Mouse (Mus musculus) heart, embryonic 14.5 days (tissue): Measurements from ENCODE around the gene Srrm2. TPM values are rescaled to one million over a fixed set of nuclear protein-coding genes. Genes with fewer than 3 reads are reported as not detected.

ENCODE experiments used
- ATAC-seq: fragments of 200-750 bp; cut with Nextera tagmentation; 2 replicates; pipeline ENCODE4 v1.8.0; 2017; ENCODE audit warnings: low read depth, moderate TSS enrichment; ENCODE audit not compliant: insufficient number of reproducible peaks, insufficient read depth, low FRiP score
- H3K27ac ChIP-seq, 2 experiments: fragments of 200-500 bp in 1 of 2; fragments of 300-500 bp in 1 of 2; sonication (generic) in 1 of 2; replicated peaks in 1 of 2; 2 replicates each; pipeline ENCODE4 v1.5.1; 2012 to 2014; ENCODE audit warnings: low read depth in 2 of 2, low read length in 2 of 2, control low read depth in 1 of 2, mild to moderate bottlenecking in 1 of 2, mixed read lengths in 1 of 2; ENCODE audit not compliant: control insufficient read depth in 1 of 2, insufficient read depth in 1 of 2
- H3K27me3 ChIP-seq: fragments of 300-500 bp; sonication (generic); 2 replicates; pipeline ENCODE4 v1.6.1; 2014; ENCODE audit warnings: mild to moderate bottlenecking, low read length, control low read depth; ENCODE audit not compliant: control insufficient read depth, insufficient read depth
- H3K36me3 ChIP-seq: fragments of 300-500 bp; sonication (generic); 2 replicates; pipeline ENCODE4 v1.6.1; 2014; ENCODE audit warnings: mild to moderate bottlenecking, control low read depth, low read length, mixed read lengths; ENCODE audit not compliant: control insufficient read depth, insufficient read depth
- H3K4me1 ChIP-seq, 2 experiments: fragments of 200-500 bp in 1 of 2; fragments of 300-500 bp in 1 of 2; sonication (generic) in 1 of 2; 2 replicates each; pipeline ENCODE4 v1.6.1; 2012 to 2014; ENCODE audit warnings: low read length in 2 of 2, control low read depth in 1 of 2, mixed read lengths in 1 of 2; ENCODE audit not compliant: control insufficient read depth in 2 of 2, insufficient read depth in 2 of 2
- H3K4me2 ChIP-seq: fragments of 300-500 bp; sonication (generic); 2 replicates; pipeline ENCODE4 v1.6.1; 2014; ENCODE audit warnings: mild to moderate bottlenecking, low read length
- H3K4me3 ChIP-seq, 2 experiments: fragments of 200-500 bp in 1 of 2; fragments of 300-500 bp in 1 of 2; sonication (generic) in 1 of 2; 2 replicates each; pipeline ENCODE4 v1.5.1; 2012 to 2014; ENCODE audit warnings: low read length in 2 of 2, mild to moderate bottlenecking in 2 of 2, control low read depth in 1 of 2, low read depth in 1 of 2, moderate library complexity in 1 of 2; ENCODE audit not compliant: control insufficient read depth in 1 of 2, insufficient read depth in 1 of 2
- H3K9ac ChIP-seq: fragments of 300-500 bp; sonication (generic); 2 replicates; pipeline ENCODE4 v1.6.1; 2014; ENCODE audit warnings: mild to moderate bottlenecking, low read length
- H3K9me3 ChIP-seq: fragments of 300-500 bp; sonication (generic); 2 replicates; pipeline ENCODE4 v1.6.1; 2016; ENCODE audit warnings: low read length, control low read depth; ENCODE audit not compliant: control insufficient read depth
- WGBS: fragments of 180-500 bp; shearing (Covaris S2); extraction: QIAGEN DNeasy Blood & Tissue Kit; methylation state at CpG from one replicate; pipeline ENCODE4 v1.1.7; 2014; 5-methylcytosine and 5-hydroxymethylcytosine counted together
- polyA plus RNA-seq: library from polyadenylated mRNA; unstranded; fragments of >200 nt; fragmentation: Nextera tagmentation; extraction: Ambion mirVana; gene quantifications from 2 replicates; pipeline ENCODE4 v1.2.1, GENCODE M21; 2014

Gene Srrm2
- polyA plus RNA-seq, 1 experiment from 2014 or later = 318 TPM

DNA sequence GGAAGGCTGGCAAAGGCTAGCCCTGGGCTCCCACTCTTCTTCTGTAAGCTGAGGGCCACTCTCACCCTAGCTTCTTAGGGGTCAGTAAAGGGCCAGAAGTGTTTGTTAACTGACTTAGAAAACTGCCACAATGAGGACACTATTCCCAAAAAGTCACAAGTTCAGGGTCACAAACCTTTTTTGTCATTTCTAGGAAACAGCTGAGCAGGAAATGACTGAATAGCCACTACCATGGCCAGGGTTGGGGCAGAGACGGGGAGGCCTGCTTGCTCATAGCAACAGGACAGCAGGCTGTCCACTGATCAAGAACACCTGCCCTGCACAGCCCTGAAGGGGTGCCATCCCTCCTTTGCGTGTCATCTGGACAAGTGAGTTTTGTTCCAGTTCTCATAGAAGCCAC lies 13.2 kb upstream of the Srrm2 start:
- no peak overlapping the region for H3K4me3 ChIP-seq
- no peaks in the 10 kb centered on the region for H3K27me3 ChIP-seq
- ATAC-seq = no peak
- no peak overlapping the region for H3K4me2 ChIP-seq
- no peak overlapping the region for H3K27ac ChIP-seq
- H3K4me1 ChIP-seq = no peaks in the 10 kb centered on the region
- H3K9me3 ChIP-seq = no peaks in the 10 kb centered on the region
- 62% methylated on average over 2 of the region's 2 CpGs for WGBS
- no peak overlapping the region for H3K9ac ChIP-seq
- no peaks in the 10 kb centered on the region for H3K36me3 ChIP-seq

DNA sequence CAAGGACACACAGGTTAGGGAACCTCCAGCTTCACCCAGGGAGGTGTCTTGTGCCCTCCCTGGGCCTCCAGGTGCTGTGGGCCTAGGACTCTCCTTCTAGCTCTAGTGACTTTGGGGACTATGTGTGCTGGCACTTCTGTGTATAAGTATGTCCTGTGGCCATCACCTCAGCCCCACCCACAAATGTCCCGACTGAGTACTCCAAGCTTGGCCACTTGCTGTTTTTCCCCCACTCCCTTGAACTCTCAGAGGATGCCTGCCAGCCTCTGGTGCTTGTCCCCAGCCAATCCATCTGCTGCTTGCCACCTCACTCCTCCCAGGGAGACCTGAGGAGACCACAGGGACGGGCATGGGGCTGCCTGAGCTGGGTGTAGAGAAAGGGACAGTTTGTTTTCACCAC lies 11.9 kb upstream of the Srrm2 start:
- H3K4me1 ChIP-seq = no peaks in the 10 kb centered on the region
- ATAC-seq = no peak
- no peak overlapping the region for H3K4me3 ChIP-seq
- no peaks in the 10 kb centered on the region for H3K36me3 ChIP-seq
- no peak overlapping the region for H3K27ac ChIP-seq
- no peak overlapping the region for H3K4me2 ChIP-seq
- H3K9me3 ChIP-seq = no peaks in the 10 kb centered on the region
- WGBS = 30% methylated on average over 2 of the region's 2 CpGs
- H3K9ac ChIP-seq = no peak overlapping the region
- no peaks in the 10 kb centered on the region for H3K27me3 ChIP-seq

DNA sequence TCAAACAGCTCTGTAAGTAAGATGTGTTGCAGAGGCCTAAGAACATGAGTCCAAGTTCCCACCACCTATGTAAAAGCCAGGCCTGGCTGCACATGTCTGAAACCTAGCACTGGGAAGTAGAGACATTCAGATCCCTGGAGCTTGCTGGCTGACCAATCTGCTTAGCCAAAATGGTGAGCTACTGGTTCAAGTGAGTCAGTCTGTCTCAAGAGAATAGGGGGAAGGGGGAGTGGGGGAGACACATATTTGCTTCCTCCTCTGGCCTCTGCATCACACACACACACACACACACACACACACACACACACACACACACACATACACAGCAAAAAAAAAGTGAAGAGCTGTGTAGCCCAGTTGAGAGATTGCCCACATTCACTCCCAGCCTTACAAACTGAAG lies 7.0 kb upstream of the Srrm2 start:
- Histone ChIP-seq H3K4me2 (no peak overlapping the region), H3K9ac (no peak overlapping the region), H3K4me3 (no peak overlapping the region), H3K9me3 (no peaks in the 10 kb centered on the region), H3K36me3 (no peaks in the 10 kb centered on the region), H3K27me3 (no peaks in the 10 kb centered on the region), H3K4me1 (peaks cover 3 to 4% of the 10 kb centered on the region in 2 experiments; a peak in 1 of 4 replicates), H3K27ac (no peak overlapping the region)
- no peak for ATAC-seq

DNA sequence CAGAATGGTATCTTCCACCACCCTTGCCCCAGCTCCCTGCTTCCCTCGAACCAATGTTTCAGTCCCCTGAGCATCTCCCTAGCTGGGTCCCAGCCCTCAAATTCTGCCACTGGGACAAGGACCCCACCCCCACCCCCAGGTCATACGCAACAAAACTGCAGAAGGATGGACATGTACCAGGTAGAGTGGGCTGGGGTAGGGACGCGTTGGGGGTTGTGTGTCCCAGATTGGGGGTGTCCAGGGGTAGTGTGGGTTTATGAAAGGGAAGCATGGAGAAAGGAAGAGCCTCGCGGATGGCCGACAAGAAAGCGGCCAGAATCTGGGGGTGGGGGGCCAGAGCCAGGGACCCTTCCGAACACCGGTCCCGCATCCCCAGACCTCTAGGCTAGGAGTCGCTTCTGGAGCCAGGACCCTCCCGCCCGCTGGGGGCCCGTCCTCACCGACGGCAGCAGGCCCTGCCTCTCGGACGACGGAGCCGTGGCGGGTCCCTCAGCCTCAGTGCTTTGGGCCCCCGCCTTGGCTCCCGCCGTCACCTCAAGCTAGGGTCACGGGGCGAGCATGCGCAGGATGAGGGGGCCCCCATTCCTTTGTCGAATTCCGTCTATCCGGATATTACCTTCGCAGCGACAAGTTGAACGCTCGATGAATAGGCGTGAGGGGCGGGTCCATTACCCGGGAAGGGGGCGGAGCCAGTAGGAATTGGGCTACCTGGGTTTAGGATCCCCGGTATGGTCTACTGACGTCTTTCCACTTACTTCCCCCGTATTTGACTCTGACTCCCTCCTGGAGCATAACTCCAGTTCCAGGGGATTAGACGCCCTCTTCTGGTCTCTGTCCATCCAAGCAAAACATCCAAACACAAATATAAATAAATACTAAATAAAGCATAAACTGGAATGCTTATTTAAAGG lies 4.5 kb upstream of the Srrm2 start, which contains the start of gene Flywch2:
TSS of gene Flywch2 (minus strand) at position 521 of the 911 bp plus-strand sequence.
- peak within 1 kb of the TSS; percentile 70 for H3K9ac ChIP-seq
- H3K27ac ChIP-seq = no peak within 1 kb of the TSS
- WGBS = 3% methylated on average over 43 of the region's 43 CpGs

DNA sequence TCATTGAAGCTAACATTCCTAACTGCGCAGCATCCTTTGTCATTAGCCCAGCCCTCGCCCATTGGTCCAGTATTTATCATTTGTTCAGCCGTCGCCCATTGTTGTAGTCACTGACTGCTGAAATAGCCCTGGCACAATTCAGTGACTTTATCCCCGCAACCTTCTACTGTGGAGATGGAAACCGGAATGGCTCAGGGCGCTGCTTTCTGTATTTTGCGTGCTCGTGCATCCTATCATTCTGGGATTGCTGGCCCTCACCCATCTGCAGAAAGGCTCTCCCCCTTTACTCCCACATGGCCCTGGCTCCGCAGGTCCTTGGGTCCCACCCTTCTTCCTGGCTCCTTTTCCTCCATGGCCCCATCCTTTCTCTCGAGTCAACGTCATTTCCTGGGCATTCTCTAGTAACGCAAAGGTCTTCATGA lies 3.8 kb upstream of the Srrm2 start:
- peaks cover 13 to 16% of the 10 kb centered on the region in 2 experiments for H3K4me1 ChIP-seq
- peak overlapping the region; percentile 93 for H3K4me2 ChIP-seq
- 17% methylated on average over 13 of the region's 13 CpGs for WGBS
- H3K9me3 ChIP-seq = no peaks in the 10 kb centered on the region
- H3K9ac ChIP-seq = no peak overlapping the region
- H3K27me3 ChIP-seq = no peaks in the 10 kb centered on the region
- peak overlapping the region; percentile 48 to 54; a peak in 3 of 4 replicates for H3K4me3 ChIP-seq
- ATAC-seq = no peak
- no peak overlapping the region for H3K27ac ChIP-seq
- no peaks in the 10 kb centered on the region for H3K36me3 ChIP-seq

More for the DNA sequence above, 4.5 kb upstream of the Srrm2 start, which contains the start of gene Flywch2:
- no peaks in the 10 kb centered on the region for H3K36me3 ChIP-seq
- H3K4me3 ChIP-seq = peak within 1 kb of the TSS; percentile 48 to 54
- no peaks in the 10 kb centered on the region for H3K9me3 ChIP-seq
- H3K4me1 ChIP-seq = peaks cover 11 to 14% of the 10 kb centered on the region in 2 experiments
- no peaks in the 10 kb centered on the region for H3K27me3 ChIP-seq
- H3K4me2 ChIP-seq = peak within 1 kb of the TSS; percentile 93
- ATAC-seq = peak; percentile 70

DNA sequence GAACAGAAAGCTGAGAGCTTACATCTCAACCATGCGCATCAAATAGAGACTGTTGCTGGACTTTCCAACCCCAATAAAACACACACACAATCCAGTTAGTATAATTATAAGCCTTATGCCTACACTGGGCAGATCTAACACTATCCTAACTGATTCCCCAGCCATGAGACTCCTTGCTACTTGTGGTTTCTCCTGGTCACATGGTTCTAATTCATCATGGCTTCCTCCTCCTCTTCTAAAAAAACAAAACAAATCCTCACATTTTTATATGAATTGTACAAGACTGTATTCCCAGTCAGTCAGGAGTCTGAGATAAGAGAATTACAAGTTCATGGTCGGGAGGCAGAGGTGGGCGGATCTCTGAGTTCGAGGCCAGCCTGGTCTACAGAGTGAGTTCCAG lies 1.4 kb upstream of the Srrm2 start:
- no peak for ATAC-seq
- no peaks in the 10 kb centered on the region for H3K27me3 ChIP-seq
- H3K4me3 ChIP-seq = no peak overlapping the region
- no peak overlapping the region for H3K27ac ChIP-seq
- no peak overlapping the region for H3K9ac ChIP-seq
- no peaks in the 10 kb centered on the region for H3K9me3 ChIP-seq
- no peaks in the 10 kb centered on the region for H3K36me3 ChIP-seq
- no peak overlapping the region for H3K4me2 ChIP-seq
- peaks cover 13 to 16% of the 10 kb centered on the region in 2 experiments for H3K4me1 ChIP-seq
- WGBS = 79% methylated on average over 4 of the region's 4 CpGs

DNA sequence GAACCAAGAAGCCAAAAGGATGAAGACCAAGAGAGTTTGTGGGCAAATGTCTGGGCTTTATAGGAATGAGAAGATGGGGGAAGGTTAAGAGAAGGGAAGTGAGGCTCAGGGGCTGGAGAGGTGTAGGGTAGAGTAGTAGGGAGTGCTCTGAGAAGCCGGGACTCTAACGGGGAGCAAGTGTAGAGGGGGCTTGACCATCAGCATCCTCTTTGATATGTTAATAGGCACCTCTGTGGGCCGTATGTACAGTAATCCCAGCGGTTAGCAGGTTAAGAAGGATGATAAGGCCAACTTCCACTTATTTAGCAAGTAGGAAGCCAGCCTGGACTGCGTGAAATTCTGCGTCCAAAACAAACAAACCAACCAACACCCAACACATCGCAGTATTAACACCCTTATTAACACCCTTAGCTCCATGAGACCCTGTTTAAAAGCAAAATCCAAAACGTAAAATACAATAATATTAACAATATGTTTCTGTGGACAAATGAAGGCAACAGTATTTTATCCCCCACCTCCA lies 523 bp upstream of the Srrm2 start:
- no peaks in the 10 kb centered on the region for H3K27me3 ChIP-seq
- WGBS = 19% methylated on average over 8 of the region's 8 CpGs
- peak overlapping the region; percentile 76 for H3K9ac ChIP-seq

More for the DNA sequence above, 523 bp upstream of the Srrm2 start:
- ATAC-seq = no peak
- H3K4me1 ChIP-seq = peaks cover 13 to 16% of the 10 kb centered on the region in 2 experiments
- H3K4me2 ChIP-seq = peak overlapping the region; percentile 68
- H3K36me3 ChIP-seq = no peaks in the 10 kb centered on the region
- H3K9me3 ChIP-seq = no peaks in the 10 kb centered on the region
- H3K27ac ChIP-seq = peak overlapping the region; percentile 78 to 88
- H3K4me3 ChIP-seq = peak overlapping the region; percentile 48 to 52; a peak in 3 of 4 replicates
